Comparison of ENCODE assay signal across 8 mouse cellular contexts in genomic region chr12:71831258-71832087, GRCm38 (mm10). TPM values are rescaled to one million over a fixed set of nuclear protein-coding genes. Genes with fewer than 3 reads are reported as not detected.
DNase-seq lines count a peak whose midpoint lies in the region; ATAC-seq and TF ChIP-seq lines count a peak whose summit lies in the region.

No protein-coding gene starts in this region.

- no peaks in the 10 kb centered on the region for H3K27me3 ChIP-seq in hindbrain, embryonic 16.5 days (replicated peaks; ENCODE audit: control insufficient read depth, insufficient read depth, low read length)
- 0 out of 2 replicates have a peak, but pooled peaks cover 6% of the 10 kb centered on the region for H3K27me3 ChIP-seq in liver, embryonic 15.5 days

- no peak; the same call in none of the 2 replicates for ATAC-seq in hindbrain, embryonic 16.5 days
- ATAC-seq in liver, embryonic 15.5 days (ENCODE audit: insufficient read depth), result peak; percentile 56

- no peak for TF ChIP-seq CTCF in olfactory bulb, adult 2 months (IDR thresholded peaks at IDR 0.05; ENCODE audit: insufficient read depth, low read depth, low read length)

- no peaks in the 10 kb centered on the region for H3K36me3 ChIP-seq in hindbrain, embryonic 16.5 days (ENCODE audit: control insufficient read depth, insufficient read depth, low read length)
- no peaks in the 10 kb centered on the region for H3K36me3 ChIP-seq in liver, embryonic 15.5 days (replicated peaks)

- peak overlapping the region; percentile 97 for H3K27ac ChIP-seq in hindbrain, embryonic 16.5 days (ENCODE audit: low read depth, low read length)
- peak overlapping the region; percentile 97 for H3K27ac ChIP-seq in liver, embryonic 15.5 days (replicated peaks)
- H3K27ac ChIP-seq in olfactory bulb, adult 2 months (ENCODE audit: insufficient read depth, low read depth, low read length), result peak overlapping the region; percentile 79

- TF ChIP-seq POLR2A in olfactory bulb, adult 2 months (IDR thresholded peaks at IDR 0.05; ENCODE audit: insufficient read depth, low read depth, low read length), result no peak

- peak overlapping the region; percentile 61 for H3K4me2 ChIP-seq in hindbrain, embryonic 16.5 days (ENCODE audit: low read length)
- peak overlapping the region; percentile 95 for H3K4me2 ChIP-seq in liver, embryonic 15.5 days

- H3K9ac ChIP-seq in hindbrain, embryonic 16.5 days (ENCODE audit: low read depth, low read length), result peak overlapping the region; percentile 98
- H3K9ac ChIP-seq in liver, embryonic 15.5 days, result peak overlapping the region; percentile 85

- DNase-seq in ovary, adult 18-20 months (ENCODE audit: low spot score), result peak; percentile 25
- DNase-seq in ovary, postnatal 10 days (ENCODE audit: low spot score), result no peak
- DNase-seq in c-Kit-positive CD71-negative TER-119-negative erythroid progenitor cells, embryonic 14.5 days (ENCODE audit: low read depth), result peak; percentile 13
- peak; percentile 24 for DNase-seq in gastrocnemius, adult 8-10 months (ENCODE audit: low spot score in 2 of 2)
- DNase-seq in thymus, postnatal 14 days, result peak; percentile 43

- H3K9me3 ChIP-seq in hindbrain, embryonic 16.5 days (ENCODE audit: control insufficient read depth, low read length), result no peaks in the 10 kb centered on the region
- no peaks in the 10 kb centered on the region for H3K9me3 ChIP-seq in liver, embryonic 15.5 days (replicated peaks)

- 0% methylated on average over 53 of the region's 59 CpGs for WGBS in hindbrain, embryonic 16.5 days
- WGBS in liver, embryonic 15.5 days (ENCODE audit: insufficient replicate concordance), result under 1% methylated on average over 59 of the region's 59 CpGs
- WGBS in olfactory bulb, adult 2 months, result under 1% methylated on average over 59 of the region's 59 CpGs

- peaks cover 35% of the 10 kb centered on the region for H3K4me1 ChIP-seq in hindbrain, embryonic 16.5 days (ENCODE audit: control insufficient read depth, insufficient read depth, low read depth, low read length)
- H3K4me1 ChIP-seq in liver, embryonic 15.5 days (replicated peaks), result peaks cover 62% of the 10 kb centered on the region
- peaks cover 3% of the 10 kb centered on the region for H3K4me1 ChIP-seq in olfactory bulb, adult 2 months (ENCODE audit: control insufficient read depth, insufficient read depth, low read length)

- peak overlapping the region; percentile 97 for H3K4me3 ChIP-seq in hindbrain, embryonic 16.5 days (ENCODE audit: low read length)
- H3K4me3 ChIP-seq in liver, embryonic 15.5 days (replicated peaks), result peak overlapping the region; percentile 90
- peak overlapping the region; percentile 70 for H3K4me3 ChIP-seq in olfactory bulb, adult 2 months (ENCODE audit: insufficient read depth, low read depth, low read length)

RNA-seq across cellular contexts. Expression of gene Daam1, which starts 0.6 kb away (rescaled TPM):
- 10 to 100 TPM in 1 of 4 experiments, 1 to 10 TPM in 3; 7.7 to 10.4 (median 8.8) TPM for total RNA-seq in gastrocnemius, adult 8-10 months (2022)
- polyA plus RNA-seq in hindbrain, embryonic 16.5 days (2015; fragmentation: Nextera tagmentation; extraction: Ambion mirVana), result 26.6 and 28.4 TPM in 2 replicates
- polyA plus RNA-seq in liver, embryonic 15.5 days (2015; fragmentation: Nextera tagmentation; extraction: Ambion mirVana), result 8.8 and 9.2 TPM in 2 replicates
- not detected in 2 replicates for polyA plus RNA-seq in olfactory bulb, adult 2 months (2012; ENCODE audit: insufficient read depth, insufficient read length, low replicate concordance, missing spikeins)
